Mouse (Mus musculus): ENCODE measurements around the gene Uimc1.

DNA sequence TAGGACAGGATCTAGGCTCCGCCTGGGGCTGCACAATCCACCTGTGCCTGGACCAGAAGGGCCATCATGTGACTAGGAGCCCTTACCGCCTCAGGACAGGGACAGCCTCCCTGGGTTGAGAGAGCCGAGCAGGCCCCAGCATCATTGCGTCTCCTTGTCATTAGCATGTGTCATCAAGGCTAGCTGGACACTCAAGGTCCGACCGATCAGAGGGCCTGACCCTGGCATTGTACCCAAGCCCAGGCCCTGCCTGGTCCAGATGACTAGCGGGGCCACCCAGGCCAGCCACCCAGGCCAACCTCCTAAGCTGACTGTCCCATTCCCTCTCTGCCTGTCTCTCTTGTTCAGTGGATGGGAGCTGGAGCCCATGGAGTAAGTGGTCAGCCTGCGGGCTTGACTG is 102.5 kb downstream of the Uimc1 start:
- TF ChIP-seq GATA1 (IDR thresholded peaks at IDR 0.05; ENCODE audit: borderline replicate concordance, low read length) (no peak), FLI1 (IDR thresholded peaks at IDR 0.05; ENCODE audit: low read length) (no peak)

Data from megakaryocyte, embryonic 14.5 days (primary cell).